Mouse (Mus musculus): Measurements from ENCODE around the gene Mrps5. TPM values are rescaled to one million over a fixed set of nuclear protein-coding genes. Genes with fewer than 3 reads are reported as not detected.
"Not testable (repeated sequence)": the region's sequence is repeated elsewhere in the genome, so short reads cannot be mapped to it uniquely, and the experiment has no call there.

Mrps5 gene
- polyA plus RNA-seq, 1 experiment from 2014 or later: 142 TPM

DNA sequence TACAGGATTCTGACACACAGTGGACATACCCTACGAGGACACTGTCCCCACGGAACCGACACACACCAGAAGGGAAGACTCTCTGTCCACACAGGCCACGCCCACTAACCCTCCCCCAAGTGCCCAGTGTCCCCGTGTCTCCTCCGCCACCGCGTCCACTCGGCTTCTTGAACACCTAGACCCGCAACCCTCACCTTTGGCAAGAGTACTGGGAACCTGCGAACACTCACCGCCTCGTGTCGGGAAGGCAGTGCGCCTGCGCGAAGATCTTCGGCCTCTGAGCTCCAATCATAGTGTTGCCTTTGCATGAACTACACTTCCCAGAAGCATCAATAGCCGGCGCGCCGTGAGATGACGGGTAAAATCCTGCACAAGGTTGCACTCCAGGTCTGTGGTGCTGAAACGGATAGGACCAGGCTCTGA lies 2.6 kb upstream of the Mrps5 start:
- H3K4me1 ChIP-seq (replicated peaks): peaks cover 34% of the 10 kb centered on the region
- peak overlapping the region; percentile 72 for H3K9ac ChIP-seq
- H3K27ac ChIP-seq (replicated peaks): peak overlapping the region; percentile 74
- H3K4me2 ChIP-seq: peak overlapping the region; percentile 82
- H3K36me3 ChIP-seq: no peaks in the 10 kb centered on the region
- ATAC-seq (ENCODE audit: low FRiP score, low read depth): peak; percentile 90
- under 1% methylated on average over 24 of the region's 24 CpGs for WGBS
- H3K9me3 ChIP-seq: no peaks in the 10 kb centered on the region
- peak overlapping the region; percentile 69 for H3K4me3 ChIP-seq
- H3K27me3 ChIP-seq: no peaks in the 10 kb centered on the region; the same call in 1 of the 2 replicates

DNA sequence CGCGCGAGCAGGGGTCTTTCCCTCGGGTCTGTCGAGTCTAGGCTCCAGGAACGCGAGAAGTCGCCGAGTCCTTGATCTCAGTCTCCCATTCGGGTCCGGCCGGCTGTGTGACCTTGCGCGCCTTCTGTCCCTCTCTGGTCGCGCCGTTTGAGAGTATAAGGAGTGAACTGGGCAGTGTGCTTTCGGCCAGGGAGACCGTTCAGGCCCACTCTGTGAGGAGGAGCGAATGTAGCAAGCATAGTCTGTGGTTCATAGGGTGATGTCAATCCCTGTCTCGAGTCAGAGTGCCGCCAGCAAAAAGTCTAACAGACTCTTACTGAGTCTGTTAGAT lies 457 bp downstream of the Mrps5 start:
- 0 out of 2 replicates have a peak, but pooled peaks cover 4% of the 10 kb centered on the region for H3K36me3 ChIP-seq
- H3K27me3 ChIP-seq: no peaks in the 10 kb centered on the region; the same call in 1 of the 2 replicates
- H3K4me2 ChIP-seq: peak overlapping the region; percentile 80
- H3K9ac ChIP-seq: peak overlapping the region; percentile 81
- H3K9me3 ChIP-seq: no peaks in the 10 kb centered on the region
- H3K4me3 ChIP-seq: peak overlapping the region; percentile 91
- H3K27ac ChIP-seq (replicated peaks): peak overlapping the region; percentile 95
- 0% methylated on average over 22 of the region's 22 CpGs for WGBS
- no peak for ATAC-seq (ENCODE audit: low FRiP score, low read depth)
- peaks cover 34% of the 10 kb centered on the region for H3K4me1 ChIP-seq (replicated peaks)

DNA sequence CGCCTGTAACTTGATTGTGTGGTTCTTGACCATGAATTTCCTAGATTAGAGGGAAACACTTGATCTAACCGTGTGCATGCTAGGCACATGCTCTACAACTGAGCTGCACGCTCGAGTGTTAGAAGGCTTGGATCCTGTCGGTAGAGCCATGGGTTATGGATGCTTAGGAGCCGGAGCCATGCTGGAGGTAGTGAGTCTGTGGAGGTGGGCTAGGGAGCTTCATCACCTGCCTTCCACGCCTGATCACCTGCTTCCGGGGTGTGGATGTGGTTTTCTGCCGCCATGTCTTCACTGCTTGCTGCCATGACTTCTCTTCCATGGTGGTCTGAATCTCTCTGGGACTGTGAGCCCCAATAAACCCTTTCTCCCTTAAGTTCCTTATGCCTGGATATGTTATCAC lies 1.9 kb downstream of the Mrps5 start:
- Histone ChIP-seq H3K4me3 (no peak overlapping the region), H3K9ac (no peak overlapping the region), H3K4me1 (replicated peaks) (peaks cover 27% of the 10 kb centered on the region), H3K9me3 (no peaks in the 10 kb centered on the region), H3K4me2 (no peak overlapping the region), H3K36me3 (peaks cover 10% of the 10 kb centered on the region), H3K27ac (replicated peaks) (no peak overlapping the region), H3K27me3 (no peaks in the 10 kb centered on the region; the same call in 1 of the 2 replicates)
- 95% methylated on average over 9 of the region's 9 CpGs for WGBS
- ATAC-seq (ENCODE audit: low FRiP score, low read depth): no peak

DNA sequence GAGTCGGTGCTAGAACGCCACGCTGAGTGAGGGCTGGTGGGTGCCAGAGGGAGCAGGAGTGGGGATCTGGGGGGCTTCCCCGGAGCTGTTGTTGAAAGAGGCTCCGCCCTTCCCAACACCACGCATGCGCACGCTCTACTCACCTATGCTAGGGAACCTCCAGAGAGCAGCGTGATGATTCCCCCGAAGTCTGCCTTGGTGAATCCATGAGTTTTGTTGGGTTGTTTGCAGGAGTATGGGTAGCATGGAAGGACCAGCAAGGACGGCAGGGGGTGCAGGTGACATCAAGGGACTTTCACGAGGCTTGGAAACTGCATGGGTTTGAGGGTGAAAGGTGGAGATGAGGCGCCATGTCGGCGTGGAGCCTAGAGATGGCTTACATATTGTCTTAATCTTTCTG lies 3.2 kb downstream of the Mrps5 start:
- Histone ChIP-seq H3K4me2 (no peak overlapping the region), H3K9ac (no peak overlapping the region), H3K36me3 (peaks cover 17% of the 10 kb centered on the region), H3K27me3 (no peaks in the 10 kb centered on the region; the same call in 1 of the 2 replicates), H3K4me3 (no peak overlapping the region), H3K4me1 (replicated peaks) (peaks cover 20% of the 10 kb centered on the region), H3K27ac (replicated peaks) (no peak overlapping the region), H3K9me3 (no peaks in the 10 kb centered on the region)
- ATAC-seq (ENCODE audit: low FRiP score, low read depth): no peak
- 82% methylated on average over 15 of the region's 15 CpGs for WGBS

DNA sequence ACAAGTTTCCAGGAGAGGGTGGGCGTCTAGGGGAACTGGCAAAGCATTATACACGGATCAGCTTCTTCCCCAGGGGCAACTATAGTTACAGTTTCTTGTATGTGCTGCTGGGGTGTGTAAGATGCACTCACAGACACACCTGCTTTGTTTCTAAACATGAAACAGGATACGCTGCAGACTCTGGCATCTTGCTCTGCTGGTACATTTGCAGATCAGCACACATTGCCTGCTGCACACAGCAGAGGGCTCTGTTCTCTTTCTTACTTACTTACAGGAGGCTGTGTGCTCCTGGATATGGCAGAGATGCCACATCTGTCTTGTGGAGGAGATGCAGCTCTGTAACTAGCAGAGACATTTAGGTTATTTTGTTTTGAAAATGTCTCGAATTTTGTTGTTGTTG lies 3.8 kb downstream of the Mrps5 start:
- Histone ChIP-seq H3K27me3 (no peaks in the 10 kb centered on the region; the same call in 1 of the 2 replicates), H3K4me2 (no peak overlapping the region), H3K9me3 (no peaks in the 10 kb centered on the region), H3K4me1 (replicated peaks) (peaks cover 20% of the 10 kb centered on the region), H3K4me3 (no peak overlapping the region), H3K9ac (no peak overlapping the region), H3K27ac (replicated peaks) (no peak overlapping the region), H3K36me3 (peaks cover 23% of the 10 kb centered on the region)
- 78% methylated on average over 4 of the region's 4 CpGs for WGBS
- no peak for ATAC-seq (ENCODE audit: low FRiP score, low read depth)

DNA sequence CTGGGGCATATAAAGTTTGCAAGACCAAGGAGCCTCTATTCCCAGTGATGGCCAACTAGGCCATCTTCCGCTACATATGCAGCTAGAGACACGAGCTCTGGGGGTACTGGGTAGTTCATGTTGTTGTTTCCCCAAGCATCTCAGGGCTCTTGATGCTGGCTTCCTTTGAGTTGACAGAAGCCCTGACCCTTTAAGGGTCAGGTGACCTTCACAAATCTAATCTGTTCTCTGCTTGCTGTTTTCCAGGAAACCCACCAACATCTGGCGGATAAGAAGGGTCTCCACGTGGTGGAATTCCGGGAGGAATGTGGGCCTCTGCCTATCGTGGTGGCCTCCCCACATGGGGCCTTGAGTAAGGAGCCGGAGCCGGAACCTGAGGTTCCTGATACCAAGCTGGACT lies 16.4 kb downstream of the Mrps5 start:
- ATAC-seq (ENCODE audit: low FRiP score, low read depth); H3K27ac ChIP-seq (replicated peaks); H3K27me3 ChIP-seq; H3K9ac ChIP-seq; H3K4me2 ChIP-seq; H3K9me3 ChIP-seq; H3K4me3 ChIP-seq; H3K4me1 ChIP-seq (replicated peaks): not testable (repeated sequence)
- H3K36me3 ChIP-seq: peaks cover 69% of the 10 kb centered on the region
- WGBS: 85% methylated on average over 6 of the region's 8 CpGs

DNA sequence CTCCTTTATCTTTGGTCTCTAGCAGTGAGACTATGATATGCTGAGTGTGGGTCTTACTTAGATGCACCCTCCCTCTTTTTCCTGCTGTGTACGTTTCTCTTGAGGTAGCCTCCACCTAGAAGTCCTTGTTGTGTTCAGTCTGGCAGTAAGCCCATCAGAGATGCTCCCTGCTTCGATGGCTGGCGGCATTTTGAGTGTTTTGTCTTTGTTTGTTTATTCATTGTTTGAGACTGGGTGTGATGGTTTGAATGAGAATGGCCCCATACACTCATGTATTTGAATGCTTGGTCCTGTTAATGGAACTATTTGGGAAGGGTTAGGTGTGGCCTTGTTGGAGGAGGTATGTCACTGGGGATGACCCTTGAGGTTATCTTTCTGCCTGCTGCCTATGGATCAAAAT lies 18.2 kb downstream of the Mrps5 start:
- H3K4me2 ChIP-seq: no peak overlapping the region
- no peak overlapping the region for H3K27ac ChIP-seq (replicated peaks)
- no peaks in the 10 kb centered on the region for H3K9me3 ChIP-seq
- WGBS: 92% methylated on average over 3 of the region's 3 CpGs
- no peak for ATAC-seq (ENCODE audit: low FRiP score, low read depth)
- no peak overlapping the region for H3K9ac ChIP-seq
- no peaks in the 10 kb centered on the region for H3K27me3 ChIP-seq
- H3K4me3 ChIP-seq: no peak overlapping the region
- H3K4me1 ChIP-seq (replicated peaks): no peaks in the 10 kb centered on the region
- H3K36me3 ChIP-seq: peaks cover 51% of the 10 kb centered on the region

DNA sequence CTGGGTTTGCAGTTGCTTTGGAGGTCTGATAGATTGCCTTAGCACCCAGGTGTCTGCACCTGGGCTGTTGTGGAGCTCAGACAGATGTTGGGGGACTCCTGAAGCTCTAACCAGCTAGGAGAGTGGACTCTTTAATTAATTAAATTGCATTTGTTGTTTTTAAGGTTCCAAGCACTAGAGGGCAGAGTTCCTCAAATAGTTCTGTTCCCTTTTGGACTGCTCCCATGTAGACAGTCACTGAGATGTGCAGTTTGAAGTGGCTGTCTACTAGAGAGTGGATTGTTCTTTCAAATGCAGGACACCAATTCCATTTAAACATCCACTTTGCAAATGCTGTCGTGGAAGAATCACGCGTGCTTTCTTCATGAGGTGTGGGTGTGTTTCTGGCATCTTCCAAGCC lies 21.2 kb downstream of the Mrps5 start:
- WGBS: 59% methylated on average over 3 of the region's 3 CpGs
- Histone ChIP-seq H3K27me3 (no peaks in the 10 kb centered on the region), H3K36me3 (peaks cover 26% of the 10 kb centered on the region), H3K27ac (replicated peaks) (no peak overlapping the region), H3K4me2 (no peak overlapping the region), H3K9ac (no peak overlapping the region), H3K4me3 (no peak overlapping the region), H3K9me3 (no peaks in the 10 kb centered on the region), H3K4me1 (replicated peaks) (no peaks in the 10 kb centered on the region)
- peak; percentile 67; the same call in 1 of the 2 replicates for ATAC-seq (ENCODE audit: low FRiP score, low read depth)

DNA sequence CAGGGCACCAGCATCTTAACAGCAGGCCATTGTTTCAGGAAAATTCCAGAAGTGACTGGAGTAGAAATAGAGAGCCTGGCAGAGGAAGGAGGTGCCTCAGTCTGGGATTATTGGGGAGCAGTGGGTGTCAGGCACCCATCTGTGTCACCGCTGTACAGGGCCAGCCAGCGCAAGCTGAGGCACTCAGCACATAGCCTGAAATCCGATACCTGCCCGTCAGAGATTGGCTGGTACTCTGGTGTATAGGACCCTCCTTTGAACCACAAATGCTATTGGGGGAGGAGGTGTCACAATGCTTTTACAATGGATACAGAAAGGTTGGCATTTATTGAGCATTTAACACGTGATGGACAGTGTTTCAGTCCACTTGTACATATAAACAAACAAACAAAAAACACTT lies 22.0 kb downstream of the Mrps5 start:
- Histone ChIP-seq H3K27me3 (no peaks in the 10 kb centered on the region), H3K27ac (replicated peaks) (no peak overlapping the region), H3K9ac (no peak overlapping the region), H3K4me3 (no peak overlapping the region), H3K4me1 (replicated peaks) (no peaks in the 10 kb centered on the region), H3K9me3 (no peaks in the 10 kb centered on the region), H3K36me3 (peaks cover 24% of the 10 kb centered on the region), H3K4me2 (no peak overlapping the region)
- no peak for ATAC-seq (ENCODE audit: low FRiP score, low read depth)
- 13% methylated on average over 5 of the region's 5 CpGs for WGBS

DNA sequence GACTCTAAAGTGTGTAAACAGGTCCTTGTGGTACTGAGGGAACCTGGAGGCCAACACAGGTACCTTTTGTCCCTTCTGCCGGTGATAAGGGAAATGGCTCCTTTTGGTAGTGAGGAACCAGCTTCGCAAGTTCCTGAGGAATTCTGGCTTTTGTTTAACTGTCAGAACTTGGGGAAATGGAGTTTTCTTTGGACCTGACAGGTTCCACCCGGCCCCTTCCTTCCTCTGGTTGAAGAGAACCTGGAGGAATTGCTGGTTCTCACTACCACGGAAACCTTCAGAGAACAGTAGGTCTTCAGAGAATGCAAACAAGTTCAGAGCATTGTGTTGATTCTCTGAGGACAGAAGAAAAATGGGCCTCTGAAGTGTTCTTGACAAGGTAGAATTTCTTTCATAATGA lies 24.4 kb downstream of the Mrps5 start:
- Histone ChIP-seq H3K36me3 (peaks cover under 1% of the 10 kb centered on the region), H3K9me3 (no peaks in the 10 kb centered on the region), H3K4me3 (no peak overlapping the region), H3K4me2 (no peak overlapping the region), H3K4me1 (replicated peaks) (no peaks in the 10 kb centered on the region), H3K27ac (replicated peaks) (no peak overlapping the region), H3K27me3 (no peaks in the 10 kb centered on the region), H3K9ac (no peak overlapping the region)
- WGBS: 85% methylated on average over 4 of the region's 4 CpGs
- no peak for ATAC-seq (ENCODE audit: low FRiP score, low read depth)

DNA sequence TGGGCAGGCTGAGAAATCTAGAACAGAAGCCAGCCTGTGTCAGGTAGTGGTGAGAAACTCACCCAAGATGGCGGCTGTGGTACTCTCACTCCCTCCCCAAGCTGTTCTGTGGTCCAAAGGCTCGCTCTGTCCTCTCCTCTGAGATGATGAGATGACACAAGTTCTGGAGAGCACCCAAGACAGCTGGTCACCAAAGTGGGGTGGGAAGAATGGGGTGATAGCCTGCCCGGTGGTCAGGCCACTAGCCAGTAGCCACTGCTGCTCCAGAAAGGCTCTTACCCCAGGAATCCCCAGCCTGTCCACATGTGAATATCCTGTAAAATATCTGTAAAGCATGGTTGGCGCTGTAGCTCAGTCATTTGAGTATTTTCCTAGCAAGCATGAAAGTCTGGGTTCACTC lies 25.3 kb downstream of the Mrps5 start:
- H3K9ac ChIP-seq: no peak overlapping the region
- H3K4me3 ChIP-seq: no peak overlapping the region
- no peaks in the 10 kb centered on the region for H3K27me3 ChIP-seq
- 96% methylated on average over 4 of the region's 4 CpGs for WGBS
- no peak overlapping the region for H3K27ac ChIP-seq (replicated peaks)
- no peaks in the 10 kb centered on the region for H3K4me1 ChIP-seq (replicated peaks)
- no peak overlapping the region for H3K4me2 ChIP-seq
- no peaks in the 10 kb centered on the region for H3K9me3 ChIP-seq
- ATAC-seq (ENCODE audit: low FRiP score, low read depth): no peak
- H3K36me3 ChIP-seq: no peaks in the 10 kb centered on the region

DNA sequence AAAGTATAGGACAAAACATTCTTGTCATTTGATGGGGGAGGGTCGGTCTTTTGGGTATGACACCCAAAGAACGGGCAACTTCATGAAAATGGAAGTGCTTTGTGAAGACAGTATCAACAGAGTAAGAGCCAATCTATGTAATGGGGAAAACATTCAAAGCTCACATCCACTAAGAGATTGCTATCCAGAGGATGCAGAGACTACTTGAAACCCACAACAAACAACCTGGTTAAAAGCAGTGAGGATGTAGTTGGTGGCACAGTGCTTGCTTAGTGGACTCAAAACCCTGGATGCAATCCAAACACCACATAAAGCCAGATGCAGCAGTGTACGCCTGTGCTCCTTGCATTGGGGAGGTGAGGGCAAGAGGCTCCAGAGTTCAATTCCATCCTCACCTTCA lies 32.3 kb downstream of the Mrps5 start:
- Histone ChIP-seq H3K4me2 (no peak overlapping the region), H3K27me3 (no peaks in the 10 kb centered on the region), H3K4me3 (no peak overlapping the region), H3K27ac (replicated peaks) (no peak overlapping the region), H3K9ac (no peak overlapping the region), H3K9me3 (no peaks in the 10 kb centered on the region), H3K36me3 (no peaks in the 10 kb centered on the region), H3K4me1 (replicated peaks) (no peaks in the 10 kb centered on the region; the same call in 1 of the 2 replicates)
- ATAC-seq (ENCODE audit: low FRiP score, low read depth): no peak
- 94% methylated on average over 3 of the region's 3 CpGs for WGBS

DNA sequence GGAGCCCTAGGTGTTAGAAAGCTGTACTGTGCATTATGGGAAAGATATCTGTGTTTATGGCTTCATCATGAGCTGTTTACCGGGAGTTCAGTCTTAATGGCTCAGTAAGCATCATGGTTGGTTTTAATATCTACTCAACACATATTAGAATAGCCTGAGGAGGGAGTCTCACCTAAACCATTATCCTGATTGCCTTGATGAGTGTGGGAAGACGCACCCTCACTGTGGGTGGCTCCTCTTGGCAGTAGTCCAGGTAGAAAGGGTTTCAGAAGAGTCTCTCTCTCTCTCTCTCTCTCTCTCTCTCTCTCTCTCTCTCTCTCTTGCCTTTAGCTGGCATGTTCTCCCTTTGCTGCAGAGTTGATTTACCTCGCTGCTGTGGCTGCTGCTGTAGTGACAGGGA lies 35.0 kb downstream of the Mrps5 start:
- peak; percentile 48; the same call in 1 of the 2 replicates for ATAC-seq (ENCODE audit: low FRiP score, low read depth)
- H3K9me3 ChIP-seq: no peaks in the 10 kb centered on the region
- H3K36me3 ChIP-seq: no peaks in the 10 kb centered on the region
- H3K27ac ChIP-seq (replicated peaks): peak overlapping the region; percentile 34; the same call in 1 of the 2 replicates
- no peaks in the 10 kb centered on the region; the same call in 1 of the 2 replicates for H3K4me1 ChIP-seq (replicated peaks)
- no peak overlapping the region for H3K4me3 ChIP-seq
- H3K4me2 ChIP-seq: no peak overlapping the region
- WGBS: 50% methylated on average over 3 of the region's 3 CpGs
- no peaks in the 10 kb centered on the region for H3K27me3 ChIP-seq
- no peak overlapping the region for H3K9ac ChIP-seq

All from hindbrain, embryonic 15.5 days (tissue).